In genomic region chr1:192693644-192694043, GRCm38 (mm10) we compare ENCODE assay signal across 28 mouse cellular contexts.
"Had no signal": no experiment of that assay in that cellular context is flagged by ENCODE, and none has a peak within 500 bp of the region (broad histone marks: within the 10 kb centered on the region; RNA-seq: fewer than 3 reads in every experiment).

No protein-coding gene starts in this region.

- ATAC-seq: forebrain, embryonic 13.5 days; forebrain, embryonic 14.5 days; forebrain, embryonic 15.5 days; forebrain, embryonic 16.5 days had no signal

- DNase-seq: cerebellum, adult 2 months; cerebellum, adult 8-10 months; cerebellum, adult 9-10 months; cerebellum, adult 9-11 months; cerebellum, postnatal 10 days; cerebellum, postnatal 14 days; cerebellum, postnatal 25 days; cerebellum, postnatal 36 days; embryo, embryonic 11 days; gastrocnemius, adult 2 months; gastrocnemius, postnatal 10 days; gastrocnemius, postnatal 14 days; gastrocnemius, postnatal 25 days; gastrocnemius, postnatal 36 days; heart, adult 18-20 months; heart, adult 2 months had no signal

- H3K4me3 ChIP-seq: embryonic facial prominence, embryonic 10.5 days; embryonic facial prominence, embryonic 12.5 days; embryonic facial prominence, embryonic 13.5 days; embryonic facial prominence, embryonic 15.5 days; erythroblast, embryonic 14.5 days; forebrain, embryonic 12.5 days; forebrain, embryonic 13.5 days; forebrain, embryonic 15.5 days; gastrocnemius, adult 2 months; heart, adult 2 months; heart, embryonic 10.5 days had no signal

- H3K4me1 ChIP-seq: embryonic facial prominence, embryonic 12.5 days; forebrain, embryonic 12.5 days; forebrain, embryonic 13.5 days; forebrain, embryonic 15.5 days; heart, embryonic 10.5 days had no signal

- H3K4me2 ChIP-seq: embryonic facial prominence, embryonic 12.5 days; embryonic facial prominence, embryonic 13.5 days; embryonic facial prominence, embryonic 15.5 days; forebrain, embryonic 12.5 days; forebrain, embryonic 13.5 days; forebrain, embryonic 15.5 days; heart, embryonic 11.5 days had no signal

- H3K36me3 ChIP-seq: embryonic facial prominence, embryonic 10.5 days; embryonic facial prominence, embryonic 12.5 days; embryonic facial prominence, embryonic 13.5 days; embryonic facial prominence, embryonic 15.5 days; forebrain, embryonic 12.5 days; forebrain, embryonic 15.5 days; heart, embryonic 10.5 days had no signal

- H3K9me3 ChIP-seq: embryonic facial prominence, embryonic 10.5 days; embryonic facial prominence, embryonic 12.5 days; embryonic facial prominence, embryonic 13.5 days; embryonic facial prominence, embryonic 15.5 days; forebrain, embryonic 12.5 days; forebrain, embryonic 13.5 days; forebrain, embryonic 15.5 days; heart, embryonic 10.5 days had no signal

- H3K27me3 ChIP-seq: embryonic facial prominence, embryonic 12.5 days; embryonic facial prominence, embryonic 13.5 days; embryonic facial prominence, embryonic 15.5 days; forebrain, embryonic 12.5 days; forebrain, embryonic 13.5 days; forebrain, embryonic 15.5 days had no signal

- H3K9ac ChIP-seq: embryonic facial prominence, embryonic 12.5 days; embryonic facial prominence, embryonic 13.5 days; embryonic facial prominence, embryonic 15.5 days; forebrain, embryonic 12.5 days; forebrain, embryonic 13.5 days; forebrain, embryonic 15.5 days had no signal

- H3K27ac ChIP-seq: embryonic facial prominence, embryonic 10.5 days; embryonic facial prominence, embryonic 12.5 days; embryonic facial prominence, embryonic 13.5 days; embryonic facial prominence, embryonic 15.5 days; forebrain, embryonic 12.5 days; forebrain, embryonic 13.5 days; forebrain, embryonic 15.5 days; gastrocnemius, adult 2 months; heart, adult 2 months; heart, embryonic 10.5 days had no signal
